ENCODE assay signal across 12 mouse cellular contexts in the genomic region with DNA sequence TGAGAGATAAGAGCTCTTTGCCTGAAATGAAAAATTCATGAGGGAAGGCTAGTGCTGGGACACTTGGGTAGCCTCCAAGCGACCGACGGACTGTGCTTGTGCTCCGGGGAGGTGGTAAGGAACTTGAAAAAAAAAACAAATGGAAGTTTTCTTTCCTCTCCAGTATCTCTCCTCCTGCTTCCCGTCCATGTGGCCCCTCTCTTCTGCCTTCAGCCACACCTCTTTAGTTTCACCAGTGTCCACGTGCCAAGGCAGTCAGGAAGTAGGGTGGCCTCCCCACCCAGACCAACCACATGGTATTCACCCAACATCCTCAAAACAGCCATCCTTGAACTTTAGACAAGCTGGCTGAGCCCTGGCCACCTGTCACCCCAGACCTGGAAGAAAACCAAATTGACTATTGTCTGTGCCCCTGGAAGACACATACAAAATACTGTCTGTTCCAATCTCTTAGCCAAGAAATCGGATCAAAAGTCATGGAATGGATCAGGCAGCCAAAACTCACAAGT. TPM values are rescaled to one million over a fixed set of nuclear protein-coding genes. Genes with fewer than 3 reads are reported as not detected.
DNase-seq lines count a peak whose midpoint lies in the region; ATAC-seq and TF ChIP-seq lines count a peak whose summit lies in the region.
"Had no signal": no experiment of that assay in that cellular context is flagged by ENCODE, and none has a peak within 500 bp of the region (broad histone marks: within the 10 kb centered on the region; RNA-seq: fewer than 3 reads in every experiment).

No protein-coding gene starts in this region.

- peak overlapping the region; percentile 74 for H3K27ac ChIP-seq in kidney, adult 2 months (ENCODE audit: insufficient read depth, low read depth, low read length)
- no peak overlapping the region for H3K27ac ChIP-seq in kidney, embryonic 15.5 days
- H3K27ac ChIP-seq: forebrain, embryonic 10.5 days; midbrain, embryonic 13.5 days had no signal

- no peak for TF ChIP-seq CTCF in kidney, adult 2 months (conservative IDR thresholded peaks at IDR 0.05; ENCODE audit: insufficient read depth, insufficient read length, low read depth, low read length)

- 35% methylated on average over 7 of the region's 7 CpGs for WGBS in kidney, adult 2 months
- 42% methylated on average over 7 of the region's 7 CpGs for WGBS in kidney, embryonic 15.5 days

- TF ChIP-seq POLR2A in kidney, adult 2 months (IDR thresholded peaks at IDR 0.05; ENCODE audit: low read depth, low read length), result no peak

- H3K27me3 ChIP-seq in kidney, adult 2 months (replicated peaks; ENCODE audit: control insufficient read depth, insufficient read depth, low read length), result no peaks in the 10 kb centered on the region
- peaks cover 4% of the 10 kb centered on the region; the same call in 1 of the 2 replicates for H3K27me3 ChIP-seq in kidney, embryonic 15.5 days
- H3K27me3 ChIP-seq: midbrain, embryonic 13.5 days had no signal

- no peak overlapping the region for H3K4me3 ChIP-seq in kidney, adult 2 months (ENCODE audit: insufficient read depth, low read depth, low read length)
- H3K4me3 ChIP-seq in kidney, embryonic 15.5 days (replicated peaks), result no peak overlapping the region
- H3K4me3 ChIP-seq: forebrain, embryonic 10.5 days; heart, embryonic 15.5 days; midbrain, embryonic 13.5 days had no signal

- no peaks in the 10 kb centered on the region for H3K36me3 ChIP-seq in kidney, adult 2 months (ENCODE audit: control insufficient read depth, insufficient read depth, low read length)
- no peaks in the 10 kb centered on the region for H3K36me3 ChIP-seq in kidney, embryonic 15.5 days
- H3K36me3 ChIP-seq: forebrain, embryonic 10.5 days; heart, embryonic 15.5 days; midbrain, embryonic 13.5 days had no signal

- no peaks in the 10 kb centered on the region for H3K9me3 ChIP-seq in kidney, embryonic 15.5 days (replicated peaks)
- H3K9me3 ChIP-seq: forebrain, embryonic 10.5 days; heart, embryonic 15.5 days; midbrain, embryonic 13.5 days had no signal

- intact Hi-C loops in heart, postnatal 25 days (cut with DNase I), result loop anchor here (5.0 kb wide), 1 partner anchor 84 kb away; no protein-coding TSS in a partner anchor

- no peak for ATAC-seq in kidney, embryonic 15.5 days (replicated peaks; ENCODE audit: low FRiP score)
- ATAC-seq: midbrain, embryonic 13.5 days had no signal

- no peak overlapping the region for H3K4me2 ChIP-seq in kidney, embryonic 15.5 days
- H3K4me2 ChIP-seq: heart, embryonic 15.5 days; liver, embryonic 11.5 days; midbrain, embryonic 13.5 days had no signal

- H3K4me1 ChIP-seq in kidney, adult 2 months (ENCODE audit: control insufficient read depth, insufficient read depth, low read length), result 0 out of 2 replicates have a peak, but pooled peaks cover 3% of the 10 kb centered on the region
- 0 out of 2 replicates have a peak, but pooled peaks cover 5% of the 10 kb centered on the region for H3K4me1 ChIP-seq in kidney, embryonic 15.5 days

- peak; percentile 84 for DNase-seq in adrenal gland, adult (ENCODE audit: inconsistent age in 2 of 2, low spot score in 1 of 2)
- no peak for DNase-seq in adrenal gland, postnatal 4 days (ENCODE audit: low spot score in 2 of 2)
- DNase-seq in kidney, adult 2 months, result peak; percentile 77
- DNase-seq in heart, postnatal 25 days (ENCODE audit: low spot score), result peak; percentile 23
- peak; percentile 37 for DNase-seq in lung, postnatal 25 days (ENCODE audit: low spot score)
- DNase-seq in urinary bladder, adult 18-20 months (ENCODE audit: low spot score in 2 of 2), result no peak
- DNase-seq in frontal cortex, adult 2 months (ENCODE audit: extremely low spot score in 1 of 2, low spot score in 1 of 2), result no peak

- H3K9ac ChIP-seq in kidney, embryonic 15.5 days, result no peak overlapping the region
- H3K9ac ChIP-seq: heart, embryonic 15.5 days; midbrain, embryonic 13.5 days had no signal

RNA-seq across cellular contexts. Expression of gene Abhd2, which starts 25.1 kb away (rescaled TPM):
- total RNA-seq in adrenal gland, postnatal 4 days (2021), result 100 to 1,000 TPM; 382 to 406 TPM
- polyA plus RNA-seq in kidney, adult 2 months (2012; rRNA removed), result 29.4 and 33.3 TPM in 2 replicates
- 12.0 and 12.2 TPM in 2 replicates for polyA plus RNA-seq in kidney, embryonic 15.5 days (2015; fragmentation: Nextera tagmentation; extraction: Ambion mirVana)
- 10 to 100 TPM; 30.4 to 41.5 TPM for total RNA-seq in heart, postnatal 25 days (2021)
- 38.6 and 39.2 TPM in 2 replicates for polyA plus RNA-seq in frontal cortex, adult 2 months (2012; rRNA removed)

Comparison
In these comparisons a context has a peak if more than half of its experiments do, and no peak if none do; other contexts are left out.
1. DNase-seq: peak in adrenal gland, adult (2 of 2), kidney, adult 2 months (single experiment), heart, postnatal 25 days (single experiment) and lung, postnatal 25 days (single experiment); none in adrenal gland, postnatal 4 days (0 of 2), urinary bladder, adult 18-20 months (0 of 2) and frontal cortex, adult 2 months (0 of 2).